ENCODE assay signal across 17 mouse cellular contexts in the genomic region with DNA sequence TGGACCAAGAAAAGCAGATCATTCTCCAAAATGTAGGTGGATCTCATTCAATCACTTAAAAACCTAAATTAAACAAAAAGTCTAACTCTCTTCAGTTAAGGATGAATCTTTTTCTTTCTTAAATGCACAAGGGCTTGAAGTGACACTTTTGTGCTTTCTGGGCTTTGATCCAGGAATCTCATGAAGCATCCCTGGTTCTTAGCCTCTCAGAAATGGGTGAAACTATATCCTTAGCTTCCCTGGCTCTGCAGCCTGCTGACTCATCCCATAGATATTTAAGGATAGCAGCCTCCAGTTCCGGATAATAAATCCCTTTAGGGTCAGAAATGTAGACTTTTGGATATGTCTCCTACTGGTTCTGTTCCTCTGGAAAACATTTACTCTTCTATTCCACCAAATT.
DNase-seq lines count a peak whose midpoint lies in the region; ATAC-seq lines count a peak whose summit lies in the region.
"Had no signal": no experiment of that assay in that cellular context is flagged by ENCODE, and none has a peak within 500 bp of the region (broad histone marks: within the 10 kb centered on the region; RNA-seq: fewer than 3 reads in every experiment).

No protein-coding gene starts in this region.

- no peaks in the 10 kb centered on the region for H3K36me3 ChIP-seq in forebrain, embryonic 14.5 days (ENCODE audit: control insufficient read depth, insufficient read depth, low read length)
- H3K36me3 ChIP-seq in midbrain, embryonic 14.5 days (ENCODE audit: control insufficient read depth, insufficient read depth, low read length): no peaks in the 10 kb centered on the region
- H3K36me3 ChIP-seq: G1E; heart, embryonic 10.5 days had no signal

- H3K9me3 ChIP-seq in forebrain, embryonic 14.5 days (replicated peaks; ENCODE audit: control insufficient read depth, low read length): no peaks in the 10 kb centered on the region
- no peaks in the 10 kb centered on the region for H3K9me3 ChIP-seq in midbrain, embryonic 14.5 days (ENCODE audit: control insufficient read depth, low read length)
- H3K9me3 ChIP-seq: G1E; heart, embryonic 10.5 days had no signal

- ATAC-seq in forebrain, embryonic 14.5 days: no peak
- ATAC-seq in midbrain, embryonic 14.5 days (ENCODE audit: low FRiP score, low TSS enrichment): no peak

- DNase-seq in 3T3-L1 (ENCODE audit: low read depth, low spot score): peak; percentile 94
- peak; percentile 77 for DNase-seq in Muller cell, postnatal 12 days (ENCODE audit: inconsistent ontology term)
- DNase-seq in left cerebral cortex, adult 18-20 months (ENCODE audit: low spot score in 2 of 2): peak; percentile 25 to 51
- DNase-seq in right cerebral cortex, postnatal 10 days (ENCODE audit: low spot score in 2 of 2): peak; percentile 21 to 33
- DNase-seq in forebrain, embryonic 14.5 days (ENCODE audit: low spot score): no peak
- DNase-seq in midbrain, embryonic 14.5 days: no peak
- no peak for DNase-seq in thymus, postnatal 10 days (ENCODE audit: low spot score in 2 of 2)
- DNase-seq: adrenal gland, adult 2 months; cerebellum, adult 9-11 months; heart, postnatal 10 days; kidney, adult 18-20 months; kidney, postnatal 10 days; thymus, postnatal 4 days had no signal

- H3K4me1 ChIP-seq in forebrain, embryonic 14.5 days (ENCODE audit: control insufficient read depth, insufficient read depth, low read length): no peaks in the 10 kb centered on the region
- no peaks in the 10 kb centered on the region for H3K4me1 ChIP-seq in midbrain, embryonic 14.5 days (ENCODE audit: control insufficient read depth, insufficient read depth, low read length)
- H3K4me1 ChIP-seq: heart, embryonic 10.5 days had no signal

- H3K4me3 ChIP-seq in forebrain, embryonic 14.5 days (ENCODE audit: low read depth, low read length): no peak overlapping the region
- no peak overlapping the region for H3K4me3 ChIP-seq in midbrain, embryonic 14.5 days (replicated peaks; ENCODE audit: low read depth, low read length)
- H3K4me3 ChIP-seq: heart, embryonic 10.5 days had no signal

- 95% methylated on average over 1 of the region's 1 CpGs for WGBS in forebrain, embryonic 14.5 days
- 82% methylated on average over 1 of the region's 1 CpGs for WGBS in midbrain, embryonic 14.5 days

- H3K27ac ChIP-seq in forebrain, embryonic 14.5 days (ENCODE audit: low read depth, low read length): no peak overlapping the region
- no peak overlapping the region for H3K27ac ChIP-seq in midbrain, embryonic 14.5 days (replicated peaks; ENCODE audit: low read depth, low read length)
- H3K27ac ChIP-seq: heart, embryonic 10.5 days; liver, embryonic 14.5 days had no signal

- H3K9ac ChIP-seq in forebrain, embryonic 14.5 days (ENCODE audit: low read length): no peak overlapping the region
- H3K9ac ChIP-seq in midbrain, embryonic 14.5 days (replicated peaks; ENCODE audit: low read length): no peak overlapping the region
- H3K9ac ChIP-seq: liver, embryonic 14.5 days had no signal

- H3K4me2 ChIP-seq in forebrain, embryonic 14.5 days (ENCODE audit: low read length): no peak overlapping the region
- no peak overlapping the region for H3K4me2 ChIP-seq in midbrain, embryonic 14.5 days (ENCODE audit: low read length)
- H3K4me2 ChIP-seq: midbrain, embryonic 11.5 days had no signal

- no peaks in the 10 kb centered on the region for H3K27me3 ChIP-seq in forebrain, embryonic 14.5 days (replicated peaks; ENCODE audit: control insufficient read depth, insufficient read depth, low read length)
- no peaks in the 10 kb centered on the region for H3K27me3 ChIP-seq in midbrain, embryonic 14.5 days (ENCODE audit: control insufficient read depth, insufficient read depth, low read length)

Comparison
In these comparisons a context has a peak if more than half of its experiments do, and no peak if none do; other contexts are left out.
1. DNase-seq: peak in 3T3-L1 (single experiment), Muller cell, postnatal 12 days (single experiment), left cerebral cortex, adult 18-20 months (2 of 2) and right cerebral cortex, postnatal 10 days (2 of 2); none in forebrain, embryonic 14.5 days (single experiment), midbrain, embryonic 14.5 days (single experiment) and thymus, postnatal 10 days (0 of 2).